Mouse (Mus musculus) testis, adult 2 months (tissue): Measurements from ENCODE around the gene Nat8. TPM values are rescaled to one million over a fixed set of nuclear protein-coding genes. Genes with fewer than 3 reads are reported as not detected.
"Not testable (repeated sequence)": the region's sequence is repeated elsewhere in the genome, so short reads cannot be mapped to it uniquely, and the experiment has no call there.

Experiments
- H3K27ac ChIP-seq: fragments of 200-500 bp; 2 replicates; pipeline ENCODE4 v1.5.1; 2012; ENCODE audit warnings: low read depth, low read length; ENCODE audit not compliant: control insufficient read depth, insufficient read depth
- H3K27me3 ChIP-seq: fragments of 200-500 bp; 2 replicates; pipeline ENCODE4 v1.6.1; 2012; ENCODE audit warnings: mild to moderate bottlenecking, low read length, moderate library complexity; ENCODE audit not compliant: control insufficient read depth, insufficient read depth
- H3K36me3 ChIP-seq: fragments of 200-500 bp; 2 replicates; pipeline ENCODE4 v1.6.1; 2012; ENCODE audit warnings: mild to moderate bottlenecking, low read length; ENCODE audit not compliant: control insufficient read depth, insufficient read depth
- H3K4me1 ChIP-seq: fragments of 200-500 bp; 2 replicates; pipeline ENCODE4 v1.6.1; 2012; ENCODE audit warnings: low read length; ENCODE audit not compliant: control insufficient read depth, insufficient read depth
- H3K4me3 ChIP-seq: fragments of 200-500 bp; 2 replicates; pipeline ENCODE4 v1.5.1; 2012; ENCODE audit warnings: low read depth, mild to moderate bottlenecking, low read length, moderate library complexity, mixed read lengths; ENCODE audit not compliant: control insufficient read depth
- CTCF ChIP-seq: fragments of 200-500 bp; IDR thresholded peaks from 2 replicates; pipeline ENCODE4 v1.5.1; 2012; ENCODE audit warnings: low read depth, mild to moderate bottlenecking, inconsistent platforms, low read length, moderate library complexity; ENCODE audit not compliant: control insufficient read depth, insufficient read depth, insufficient replicate concordance
- POLR2A ChIP-seq: fragments of 200-500 bp; IDR thresholded peaks from 2 replicates; pipeline ENCODE4 v1.6.1; 2012; ENCODE audit warnings: low read depth, mild to moderate bottlenecking, inconsistent platforms, low read length, moderate library complexity; ENCODE audit not compliant: control insufficient read depth
- polyA plus RNA-seq: library from polyadenylated mRNA; depleted of rRNA; stranded (reverse); fragments of >200 nt; gene quantifications from 2 replicates; pipeline ENCODE4 v1.2.3, GENCODE M21; 2012

Gene Nat8
- polyA plus RNA-seq, 1 experiment: 10.7 TPM

GRCm38 (mm10) chr6:85848140-85848539 lies 16.3 kb upstream of the Nat8 start:
- Histone ChIP-seq H3K36me3 (no peaks in the 10 kb centered on the region), H3K4me3 (no peak overlapping the region), H3K27ac (no peak overlapping the region), H3K27me3 (no peaks in the 10 kb centered on the region), H3K4me1 (no peaks in the 10 kb centered on the region)
- TF ChIP-seq CTCF (no peak), POLR2A (no peak)

GRCm38 (mm10) chr6:85846921-85847320 lies 15.0 kb upstream of the Nat8 start:
- Histone ChIP-seq H3K27me3 (no peaks in the 10 kb centered on the region), H3K27ac (no peak overlapping the region), H3K4me1 (no peaks in the 10 kb centered on the region), H3K36me3 (no peaks in the 10 kb centered on the region), H3K4me3 (no peak overlapping the region)
- TF ChIP-seq POLR2A (no peak), CTCF (no peak)

- not testable (repeated sequence) for H3K4me3 ChIP-seq, H3K27me3 ChIP-seq, H3K27ac ChIP-seq, H3K36me3 ChIP-seq, H3K4me1 ChIP-seq
Measured at GRCm38 (mm10) chr6:85843677-85844458, 12.0 kb upstream of the Nat8 start.

- no peak for TF ChIP-seq CTCF
- TF ChIP-seq POLR2A: no peak
- Histone ChIP-seq H3K4me1 (no peaks in the 10 kb centered on the region), H3K27me3 (no peaks in the 10 kb centered on the region), H3K36me3 (no peaks in the 10 kb centered on the region), H3K27ac (no peak overlapping the region), H3K4me3 (no peak overlapping the region)
Measured at GRCm38 (mm10) chr6:85839982-85840381, 8.1 kb upstream of the Nat8 start.

GRCm38 (mm10) chr6:85838674-85839073 lies 6.8 kb upstream of the Nat8 start:
- H3K27me3 ChIP-seq: no peaks in the 10 kb centered on the region
- H3K27ac ChIP-seq: no peak overlapping the region
- no peaks in the 10 kb centered on the region for H3K36me3 ChIP-seq
- no peak overlapping the region for H3K4me3 ChIP-seq
- TF ChIP-seq CTCF: no peak
- no peak for TF ChIP-seq POLR2A
- H3K4me1 ChIP-seq: no peaks in the 10 kb centered on the region

GRCm38 (mm10) chr6:85837307-85837706 lies 5.4 kb upstream of the Nat8 start:
- not testable (repeated sequence) for H3K4me1 ChIP-seq, H3K27me3 ChIP-seq, H3K36me3 ChIP-seq, H3K4me3 ChIP-seq
- H3K27ac ChIP-seq: 0 out of 2 replicates have a peak overlapping the region, but pooled peaks have one; percentile 42

GRCm38 (mm10) chr6:85836827-85837226 lies 4.9 kb upstream of the Nat8 start:
- not testable (repeated sequence) for H3K4me1 ChIP-seq, H3K27me3 ChIP-seq, H3K4me3 ChIP-seq, H3K36me3 ChIP-seq, H3K27ac ChIP-seq
- TF ChIP-seq CTCF: 0 out of 2 replicates have a peak, but pooled peaks have one; percentile 11

GRCm38 (mm10) chr6:85836098-85836497 lies 4.2 kb upstream of the Nat8 start:
- H3K4me1 ChIP-seq, H3K27me3 ChIP-seq, H3K27ac ChIP-seq, H3K36me3 ChIP-seq, H3K4me3 ChIP-seq: not testable (repeated sequence)

- not testable (repeated sequence) for H3K4me3 ChIP-seq, H3K36me3 ChIP-seq, H3K4me1 ChIP-seq, H3K27me3 ChIP-seq, H3K27ac ChIP-seq
Measured at GRCm38 (mm10) chr6:85835104-85835503, 3.2 kb upstream of the Nat8 start.

- H3K27me3 ChIP-seq, H3K4me3 ChIP-seq, H3K36me3 ChIP-seq, H3K27ac ChIP-seq, H3K4me1 ChIP-seq: not testable (repeated sequence)
Measured at GRCm38 (mm10) chr6:85834504-85835100, 2.7 kb upstream of the Nat8 start.
